Mouse (Mus musculus) forebrain, embryonic 16.5 days (tissue): Measurements from ENCODE around the gene Myt1. TPM values are rescaled to one million over a fixed set of nuclear protein-coding genes. Genes with fewer than 3 reads are reported as not detected.
A peak's percentile ranks its signal among the peaks of the same experiment; 100 is the strongest.
"Not testable (repeated sequence)": the region's sequence is repeated elsewhere in the genome, so short reads cannot be mapped to it uniquely, and the experiment has no call there.

Experiments used
- ATAC-seq: fragments of 200-750 bp; cut with Nextera tagmentation; 2 replicates; pipeline ENCODE4 v1.8.0; 2017; ENCODE audit warnings: mild to moderate bottlenecking, moderate library complexity
- H3K27ac ChIP-seq: fragments of 300-500 bp; sonication (generic); 2 replicates; pipeline ENCODE4 v1.5.1; 2014; ENCODE audit warnings: low read length, control low read depth
- H3K27me3 ChIP-seq: fragments of 300-500 bp; sonication (generic); replicated peaks from 2 replicates; pipeline ENCODE4 v1.6.1; 2014; ENCODE audit warnings: low read length; ENCODE audit not compliant: control insufficient read depth, insufficient read depth
- H3K36me3 ChIP-seq: fragments of 300-500 bp; sonication (generic); 2 replicates; pipeline ENCODE4 v1.6.1; 2014; ENCODE audit not compliant: control insufficient read depth, insufficient read depth
- H3K4me1 ChIP-seq: fragments of 300-500 bp; sonication (generic); replicated peaks from 2 replicates; pipeline ENCODE4 v1.6.1; 2014; ENCODE audit warnings: low read length; ENCODE audit not compliant: control insufficient read depth, insufficient read depth
- H3K4me2 ChIP-seq: fragments of 300-500 bp; sonication (generic); 2 replicates; pipeline ENCODE4 v1.6.1; 2014; ENCODE audit warnings: mild to moderate bottlenecking, low read length, control low read depth
- H3K4me3 ChIP-seq: fragments of 300-500 bp; sonication (generic); replicated peaks from 2 replicates; pipeline ENCODE4 v1.5.1; 2014; ENCODE audit warnings: mild to moderate bottlenecking, low read length, control low read depth
- H3K9ac ChIP-seq: fragments of 300-500 bp; sonication (generic); replicated peaks from 2 replicates; pipeline ENCODE4 v1.6.1; 2014; ENCODE audit warnings: low read depth, low read length, control low read depth
- H3K9me3 ChIP-seq: fragments of 300-500 bp; sonication (generic); 2 replicates; pipeline ENCODE4 v1.6.1; 2016; ENCODE audit warnings: low read length; ENCODE audit not compliant: control insufficient read depth
- WGBS: fragments of 180-500 bp; shearing (Covaris S2); extraction: QIAGEN DNeasy Blood & Tissue Kit; methylation state at CpG from one replicate; pipeline ENCODE4 v1.1.7; 2014; 5-methylcytosine and 5-hydroxymethylcytosine counted together
- polyA plus RNA-seq: library from polyadenylated mRNA; unstranded; fragments of >200 nt; fragmentation: Nextera tagmentation; extraction: Ambion mirVana; gene quantifications from 2 replicates; pipeline ENCODE4 v1.2.1, GENCODE M21; 2015

The Myt1 gene
- polyA plus RNA-seq, 1 experiment from 2014 or later: 24.2 TPM

DNA sequence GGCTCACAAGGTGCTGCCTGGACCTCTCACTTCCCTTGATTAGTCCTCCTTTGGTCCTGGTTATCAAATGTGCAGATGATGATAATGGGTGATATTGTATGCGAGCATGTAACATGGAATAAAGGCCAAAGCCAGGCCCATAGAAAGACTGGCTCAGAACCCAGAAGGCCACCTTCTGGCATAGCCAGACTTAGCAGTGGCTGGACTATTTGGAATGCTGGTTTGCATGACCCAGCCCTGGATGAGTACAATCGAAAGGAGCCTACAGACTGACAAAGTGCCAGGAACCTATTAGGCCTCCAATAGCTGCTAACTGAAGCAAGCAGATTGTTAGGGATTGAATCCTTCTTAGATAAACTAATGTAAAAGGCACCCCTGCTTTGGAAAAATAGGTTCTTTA is 6.3 kb downstream of the Myt1 start:
- Histone ChIP-seq H3K9ac (peak overlapping the region; percentile 30; the same call in 1 of the 2 replicates), H3K27me3 (no peaks in the 10 kb centered on the region), H3K4me1 (peaks cover 60% of the 10 kb centered on the region), H3K36me3 (no peaks in the 10 kb centered on the region), H3K27ac (no peak overlapping the region), H3K9me3 (no peaks in the 10 kb centered on the region), H3K4me3 (peak overlapping the region; percentile 32), H3K4me2 (peak overlapping the region; percentile 83)
- ATAC-seq: no peak
- WGBS: 64% methylated on average over 2 of the region's 2 CpGs

DNA sequence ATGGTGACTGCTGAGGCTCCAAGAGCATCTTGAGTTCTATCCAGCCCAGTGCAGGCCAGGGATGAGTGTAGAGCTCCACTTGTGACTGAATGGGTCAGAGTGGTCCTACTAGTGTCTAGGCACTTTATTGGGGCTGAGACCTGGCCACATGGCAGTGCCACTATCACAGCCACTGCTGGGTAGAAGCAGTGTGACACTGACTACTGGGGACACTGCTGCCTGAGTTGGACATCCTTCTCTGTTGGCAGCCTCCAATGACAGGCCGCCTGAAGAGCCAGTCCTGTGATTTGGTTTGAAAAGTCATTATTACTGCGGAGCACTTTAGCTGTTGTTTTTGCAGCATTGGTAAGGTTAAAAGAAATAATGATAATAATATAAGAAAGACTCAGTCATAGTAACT is 10.1 kb downstream of the Myt1 start:
- Histone ChIP-seq H3K27me3 (no peaks in the 10 kb centered on the region), H3K4me1 (peaks cover 52% of the 10 kb centered on the region), H3K4me3 (no peak overlapping the region), H3K4me2 (0 out of 2 replicates have a peak overlapping the region, but pooled peaks have one; percentile 2), H3K27ac (no peak overlapping the region), H3K9ac (no peak overlapping the region), H3K36me3 (no peaks in the 10 kb centered on the region), H3K9me3 (no peaks in the 10 kb centered on the region)
- 37% methylated on average over 2 of the region's 2 CpGs for WGBS
- peak; percentile 68; the same call in 1 of the 2 replicates for ATAC-seq

DNA sequence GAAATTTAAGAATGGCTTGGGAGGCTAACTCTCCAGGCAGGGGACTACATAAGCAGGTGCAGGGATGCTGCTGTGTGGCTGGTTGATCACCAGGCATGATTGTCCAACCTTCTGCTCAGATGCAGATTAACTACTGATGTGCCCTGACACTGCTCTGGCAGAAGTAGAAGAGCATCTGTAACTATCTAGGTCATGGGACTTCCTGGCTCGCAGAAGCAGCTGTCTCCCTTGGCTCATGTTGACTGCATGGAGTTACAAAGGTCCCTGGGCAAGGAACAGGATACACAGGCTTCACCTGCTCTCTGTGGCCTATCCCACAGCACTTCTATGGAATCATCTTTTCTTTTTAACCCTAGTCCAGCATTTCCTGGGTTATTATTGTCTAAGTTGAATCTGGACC is 12.7 kb downstream of the Myt1 start:
- no peaks in the 10 kb centered on the region for H3K27me3 ChIP-seq
- 68% methylated on average over 1 of the region's 1 CpGs for WGBS
- no peak for ATAC-seq
- H3K27ac ChIP-seq: no peak overlapping the region
- H3K4me1 ChIP-seq: peaks cover 29% of the 10 kb centered on the region
- H3K4me3 ChIP-seq: no peak overlapping the region
- H3K36me3 ChIP-seq: no peaks in the 10 kb centered on the region
- no peak overlapping the region for H3K4me2 ChIP-seq
- no peaks in the 10 kb centered on the region for H3K9me3 ChIP-seq
- H3K9ac ChIP-seq: no peak overlapping the region

DNA sequence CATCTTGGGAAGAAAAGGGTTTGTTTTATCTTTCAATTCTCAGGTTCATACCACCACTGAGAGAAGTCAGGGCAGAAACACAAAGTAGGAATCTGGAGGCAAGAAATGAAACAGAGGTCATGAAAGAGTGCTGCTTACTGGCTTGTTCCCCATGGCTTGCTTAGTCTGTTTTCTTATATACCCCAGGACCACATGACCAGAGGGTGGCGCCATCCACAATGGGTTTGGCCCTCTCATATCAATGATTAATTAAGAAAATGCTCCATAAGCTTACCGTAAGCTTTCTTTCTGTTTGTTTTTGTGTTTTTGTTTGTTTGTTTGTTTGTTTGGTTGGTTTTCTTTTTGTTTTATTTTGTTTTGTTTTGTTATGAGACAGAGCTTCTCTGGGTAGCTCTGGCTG is 14.6 kb downstream of the Myt1 start:
- Histone ChIP-seq H3K27me3 (no peaks in the 10 kb centered on the region), H3K27ac (no peak overlapping the region), H3K4me3 (no peak overlapping the region), H3K4me2 (no peak overlapping the region), H3K36me3 (peaks cover 3% of the 10 kb centered on the region; the same call in 1 of the 2 replicates), H3K4me1 (peaks cover 30% of the 10 kb centered on the region), H3K9ac (no peak overlapping the region), H3K9me3 (no peaks in the 10 kb centered on the region)
- 58% methylated on average over 2 of the region's 2 CpGs for WGBS
- no peak for ATAC-seq

DNA sequence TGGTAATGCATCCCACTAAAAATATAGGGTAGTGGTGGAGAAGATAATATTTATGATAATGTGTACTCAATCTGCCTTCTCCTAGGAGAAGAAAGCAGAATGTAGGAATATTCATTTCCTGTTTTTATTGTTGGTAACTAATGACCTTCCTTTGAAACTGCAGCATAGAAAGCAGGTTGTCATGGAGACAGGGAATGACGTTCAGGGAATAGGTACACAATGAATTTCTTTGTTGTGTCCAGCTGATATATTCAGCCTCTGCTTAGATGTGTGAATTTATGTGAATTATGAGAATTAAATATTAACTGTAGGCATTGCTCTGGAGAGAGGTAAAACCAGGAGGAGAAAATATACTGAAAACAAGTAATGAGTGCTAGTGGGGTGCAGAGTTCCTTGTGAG is 18.3 kb downstream of the Myt1 start:
- Histone ChIP-seq H3K4me2 (no peak overlapping the region), H3K27ac (no peak overlapping the region), H3K9me3 (no peaks in the 10 kb centered on the region), H3K4me1 (peaks cover 6% of the 10 kb centered on the region), H3K36me3 (peaks cover 7% of the 10 kb centered on the region; the same call in 1 of the 2 replicates), H3K9ac (no peak overlapping the region), H3K4me3 (no peak overlapping the region), H3K27me3 (no peaks in the 10 kb centered on the region)
- 3% methylated on average over 1 of the region's 1 CpGs for WGBS
- peak; percentile 43; the same call in 1 of the 2 replicates for ATAC-seq

- no peak overlapping the region for H3K4me3 ChIP-seq
- H3K9ac ChIP-seq: no peak overlapping the region
- no peaks in the 10 kb centered on the region for H3K9me3 ChIP-seq
- H3K27ac ChIP-seq: no peak overlapping the region
- no peaks in the 10 kb centered on the region for H3K27me3 ChIP-seq
- H3K36me3 ChIP-seq: peaks cover 13% of the 10 kb centered on the region
- peaks cover 3% of the 10 kb centered on the region for H3K4me1 ChIP-seq
- WGBS: 15% methylated on average over 5 of the region's 5 CpGs
- ATAC-seq: peak; percentile 58
- H3K4me2 ChIP-seq: no peak overlapping the region
Measured at GRCm38 (mm10) chr2:181787852-181788251, 24.7 kb downstream of the Myt1 start.

- Histone ChIP-seq H3K4me1 (peaks cover 3% of the 10 kb centered on the region), H3K36me3 (peaks cover 11% of the 10 kb centered on the region), H3K9ac (no peak overlapping the region), H3K4me2 (no peak overlapping the region), H3K27ac (no peak overlapping the region), H3K27me3 (no peaks in the 10 kb centered on the region), H3K4me3 (no peak overlapping the region), H3K9me3 (no peaks in the 10 kb centered on the region)
- 70% methylated on average over 6 of the region's 6 CpGs for WGBS
- ATAC-seq: no peak
Measured at GRCm38 (mm10) chr2:181789396-181789795, 26.3 kb downstream of the Myt1 start.

DNA sequence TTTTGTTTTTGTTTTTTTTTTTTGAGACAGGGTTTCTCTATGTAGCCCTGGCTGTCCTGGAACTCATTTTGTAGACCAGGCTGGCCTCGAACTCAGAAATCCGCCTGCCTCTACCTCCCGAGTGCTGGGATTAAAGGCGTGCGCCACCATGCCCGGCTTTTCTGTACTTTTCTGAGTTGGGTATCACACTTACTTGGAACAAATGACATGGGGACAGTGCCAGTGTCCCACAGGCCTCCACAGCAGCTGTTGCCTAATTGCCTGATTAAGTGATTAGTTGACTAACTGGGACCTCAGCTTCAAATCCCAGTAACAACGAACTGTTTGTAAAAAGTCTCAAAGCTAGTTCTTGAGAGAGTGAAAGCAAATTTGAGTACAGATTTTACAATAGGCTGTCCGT is 30.1 kb downstream of the Myt1 start:
- H3K9ac ChIP-seq, H3K4me3 ChIP-seq, H3K27me3 ChIP-seq, H3K27ac ChIP-seq, H3K9me3 ChIP-seq, H3K4me1 ChIP-seq, ATAC-seq, H3K4me2 ChIP-seq: not testable (repeated sequence)
- WGBS: 63% methylated on average over 8 of the region's 8 CpGs
- peaks cover 23% of the 10 kb centered on the region for H3K36me3 ChIP-seq

GRCm38 (mm10) chr2:181795641-181796130 is 32.6 kb downstream of the Myt1 start:
- H3K9me3 ChIP-seq: no peaks in the 10 kb centered on the region
- no peak overlapping the region for H3K4me2 ChIP-seq
- 67% methylated on average over 3 of the region's 3 CpGs for WGBS
- no peaks in the 10 kb centered on the region for H3K27me3 ChIP-seq
- H3K9ac ChIP-seq: no peak overlapping the region
- no peaks in the 10 kb centered on the region for H3K4me1 ChIP-seq
- H3K36me3 ChIP-seq: peaks cover 18% of the 10 kb centered on the region
- H3K27ac ChIP-seq: no peak overlapping the region
- ATAC-seq: peak; percentile 43; the same call in 1 of the 2 replicates
- H3K4me3 ChIP-seq: no peak overlapping the region

DNA sequence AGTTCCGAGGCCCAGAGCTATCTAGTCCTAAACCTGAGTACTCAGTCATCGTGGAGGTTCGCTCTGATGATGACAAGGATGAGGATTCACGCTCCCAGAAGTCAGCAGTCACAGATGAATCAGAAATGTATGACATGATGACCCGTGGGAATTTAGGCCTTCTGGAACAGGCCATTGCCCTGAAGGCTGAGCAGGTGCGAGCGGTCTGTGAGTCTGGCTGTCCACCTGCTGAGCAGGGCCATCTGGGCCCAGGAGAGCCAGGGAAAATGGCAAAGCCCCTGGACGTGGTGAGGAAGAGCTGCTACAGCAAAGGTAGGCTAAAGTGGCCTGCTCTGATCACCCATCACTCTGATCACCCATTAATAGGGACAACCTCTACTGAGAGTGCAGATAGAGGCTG is 34.5 kb downstream of the Myt1 start:
- no peak for ATAC-seq
- no peak overlapping the region for H3K9ac ChIP-seq
- WGBS: 84% methylated on average over 8 of the region's 8 CpGs
- H3K36me3 ChIP-seq: peaks cover 28% of the 10 kb centered on the region
- no peaks in the 10 kb centered on the region for H3K9me3 ChIP-seq
- H3K4me2 ChIP-seq: no peak overlapping the region
- H3K27ac ChIP-seq: no peak overlapping the region
- no peaks in the 10 kb centered on the region for H3K4me1 ChIP-seq
- no peaks in the 10 kb centered on the region for H3K27me3 ChIP-seq
- no peak overlapping the region for H3K4me3 ChIP-seq
